Mouse (Mus musculus) thymus, adult 18-20 months (tissue): ENCODE results near the gene Creld1.

ENCODE experiments used
- DNase-seq, 2 experiments: peaks; one replicate each; pipeline ENCODE4 v3.0.0; 2022; ENCODE audit warnings: mixed read lengths in 2 of 2

The Creld1 gene

GRCm38 (mm10) chr6:113513944-113514343 lies 30.8 kb downstream of the Creld1 start:
- no peak for DNase-seq

- DNase-seq = no peak
These were observed 31.5 kb downstream of the Creld1 start for GRCm38 (mm10) chr6:113514600-113514999.

GRCm38 (mm10) chr6:113517434-113518080 lies 34.5 kb downstream of the Creld1 start:
- peak; percentile 32 to 47 for DNase-seq

- DNase-seq = no peak
These were observed 39.2 kb downstream of the Creld1 start for GRCm38 (mm10) chr6:113522310-113522709.

- DNase-seq = no peak
These were observed 40.3 kb downstream of the Creld1 start for GRCm38 (mm10) chr6:113523420-113523819.

- DNase-seq = peak; percentile 79 to 80
These were observed 48.1 kb downstream of the Creld1 start, which contains the start of the genes Emc3 and Fancd2 for GRCm38 (mm10) chr6:113530932-113531839. TSS of gene Emc3 (minus strand) at chr6:113531652. TSS of gene Fancd2 (plus strand) at chr6:113531682.

GRCm38 (mm10) chr6:113531840-113532404 lies 48.8 kb downstream of the Creld1 start:
- DNase-seq = no peak

GRCm38 (mm10) chr6:113534886-113535285 lies 51.8 kb downstream of the Creld1 start:
- DNase-seq = no peak

- no peak for DNase-seq
These were observed 58.5 kb downstream of the Creld1 start for GRCm38 (mm10) chr6:113541610-113542009.
